Mouse (Mus musculus) hindbrain, embryonic 16.5 days (tissue): ENCODE measurements around the gene Plekho1. TPM values are rescaled to one million over a fixed set of nuclear protein-coding genes. Genes with fewer than 3 reads are reported as not detected.

ENCODE experiments used
- ATAC-seq: fragments of 200-750 bp; cut with Nextera tagmentation; 2 replicates; pipeline ENCODE4 v1.8.0; 2017; ENCODE audit warnings: moderate TSS enrichment, moderate library complexity
- H3K27ac ChIP-seq: fragments of 300-500 bp; sonication (generic); 2 replicates; pipeline ENCODE4 v1.5.1; 2014; ENCODE audit warnings: low read depth, mild to moderate bottlenecking, control low read depth, low read length, moderate library complexity
- H3K27me3 ChIP-seq: fragments of 300-500 bp; sonication (generic); replicated peaks from 2 replicates; pipeline ENCODE4 v1.6.1; 2014; ENCODE audit warnings: low read length; ENCODE audit not compliant: control insufficient read depth, insufficient read depth
- H3K36me3 ChIP-seq: fragments of 300-500 bp; sonication (generic); 2 replicates; pipeline ENCODE4 v1.6.1; 2014; ENCODE audit warnings: mild to moderate bottlenecking, low read length, moderate library complexity, mixed read lengths; ENCODE audit not compliant: control insufficient read depth, insufficient read depth
- H3K4me1 ChIP-seq: fragments of 300-500 bp; sonication (generic); 2 replicates; pipeline ENCODE4 v1.6.1; 2014; ENCODE audit warnings: low read depth, low read length; ENCODE audit not compliant: control insufficient read depth, insufficient read depth
- H3K4me2 ChIP-seq: fragments of 300-500 bp; sonication (generic); 2 replicates; pipeline ENCODE4 v1.6.1; 2014; ENCODE audit warnings: mild to moderate bottlenecking, low read length, control low read depth, moderate library complexity
- H3K4me3 ChIP-seq: fragments of 300-500 bp; sonication (generic); 2 replicates; pipeline ENCODE4 v1.5.1; 2014; ENCODE audit warnings: mild to moderate bottlenecking, low read length, control low read depth, moderate library complexity
- H3K9ac ChIP-seq: fragments of 300-500 bp; sonication (generic); 2 replicates; pipeline ENCODE4 v1.6.1; 2014; ENCODE audit warnings: low read depth, mild to moderate bottlenecking, control low read depth, low read length, moderate library complexity
- H3K9me3 ChIP-seq: fragments of 300-500 bp; sonication (generic); 2 replicates; pipeline ENCODE4 v1.6.1; 2014; ENCODE audit warnings: mild to moderate bottlenecking, low read length, moderate library complexity; ENCODE audit not compliant: control insufficient read depth
- WGBS: fragments of 180-500 bp; shearing (Covaris S2); extraction: QIAGEN DNeasy Blood & Tissue Kit; methylation state at CpG from one replicate; pipeline ENCODE4 v1.1.7; 2014; 5-methylcytosine and 5-hydroxymethylcytosine counted together
- polyA plus RNA-seq: library from polyadenylated mRNA; unstranded; fragments of >200 nt; fragmentation: Nextera tagmentation; extraction: Ambion mirVana; gene quantifications from 2 replicates; pipeline ENCODE4 v1.2.1, GENCODE M21; 2015

Gene Plekho1
- polyA plus RNA-seq, 1 experiment from 2014 or later: 27.7 TPM

GRCm38 (mm10) chr3:96017461-96017860, 21.7 kb upstream of the Plekho1 start:
- no peak overlapping the region for H3K27ac ChIP-seq

GRCm38 (mm10) chr3:96016257-96016889, 20.6 kb upstream of the Plekho1 start:
- ATAC-seq: no peak
- no peak overlapping the region for H3K4me3 ChIP-seq
- H3K9ac ChIP-seq: no peak overlapping the region
- H3K4me1 ChIP-seq: no peaks in the 10 kb centered on the region
- H3K4me2 ChIP-seq: no peak overlapping the region
- H3K9me3 ChIP-seq: no peaks in the 10 kb centered on the region
- 94% methylated on average over 2 of the region's 2 CpGs for WGBS
- no peaks in the 10 kb centered on the region for H3K27me3 ChIP-seq
- no peaks in the 10 kb centered on the region for H3K36me3 ChIP-seq
- no peak overlapping the region for H3K27ac ChIP-seq

More at GRCm38 (mm10) chr3:96017461-96017860, 21.7 kb upstream of the Plekho1 start:
- Histone ChIP-seq H3K27me3 (no peaks in the 10 kb centered on the region), H3K4me2 (no peak overlapping the region), H3K36me3 (no peaks in the 10 kb centered on the region), H3K9ac (no peak overlapping the region), H3K9me3 (no peaks in the 10 kb centered on the region), H3K4me3 (no peak overlapping the region), H3K4me1 (no peaks in the 10 kb centered on the region)
- no peak for ATAC-seq
- 76% methylated on average over 5 of the region's 5 CpGs for WGBS

DNA sequence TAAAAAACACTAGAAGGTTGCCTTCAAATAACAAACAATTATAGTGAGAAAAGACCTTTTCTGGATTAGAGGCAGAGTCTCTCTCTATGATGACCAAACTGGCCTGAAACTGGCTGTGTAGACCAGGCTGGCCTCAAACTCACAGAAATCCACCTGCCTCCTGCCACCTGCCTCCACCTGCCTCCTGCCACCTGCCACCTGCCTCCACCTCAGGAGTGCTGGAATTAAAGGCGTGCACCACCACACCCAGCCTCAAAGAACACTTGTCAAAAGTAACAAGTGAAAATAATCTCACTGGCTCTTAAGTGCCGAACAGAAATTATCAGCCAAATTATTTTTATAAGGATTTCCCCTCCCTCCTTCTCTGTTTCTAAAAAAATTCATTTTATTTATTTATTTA, 19.9 kb upstream of the Plekho1 start:
- Histone ChIP-seq H3K4me2 (no peak overlapping the region), H3K4me1 (no peaks in the 10 kb centered on the region), H3K4me3 (no peak overlapping the region), H3K9ac (no peak overlapping the region), H3K9me3 (no peaks in the 10 kb centered on the region), H3K27ac (no peak overlapping the region), H3K36me3 (no peaks in the 10 kb centered on the region), H3K27me3 (no peaks in the 10 kb centered on the region)
- WGBS: 94% methylated on average over 2 of the region's 2 CpGs
- ATAC-seq: no peak

- no peaks in the 10 kb centered on the region for H3K27me3 ChIP-seq
- no peak for ATAC-seq
- H3K27ac ChIP-seq: no peak overlapping the region
- no peak overlapping the region for H3K9ac ChIP-seq
- WGBS: 45% methylated on average over 5 of the region's 5 CpGs
- no peak overlapping the region for H3K4me2 ChIP-seq
- H3K9me3 ChIP-seq: no peaks in the 10 kb centered on the region
- H3K4me3 ChIP-seq: no peak overlapping the region
- H3K36me3 ChIP-seq: no peaks in the 10 kb centered on the region
- no peaks in the 10 kb centered on the region for H3K4me1 ChIP-seq
Measured at GRCm38 (mm10) chr3:96012805-96013204, 17.0 kb upstream of the Plekho1 start.

GRCm38 (mm10) chr3:96008463-96008862, 12.7 kb upstream of the Plekho1 start:
- H3K4me3 ChIP-seq: no peak overlapping the region
- no peak for ATAC-seq
- no peaks in the 10 kb centered on the region for H3K36me3 ChIP-seq
- no peaks in the 10 kb centered on the region for H3K27me3 ChIP-seq
- no peaks in the 10 kb centered on the region for H3K4me1 ChIP-seq
- H3K4me2 ChIP-seq: no peak overlapping the region
- WGBS: 71% methylated on average over 6 of the region's 6 CpGs
- H3K27ac ChIP-seq: no peak overlapping the region
- H3K9ac ChIP-seq: no peak overlapping the region
- H3K9me3 ChIP-seq: no peaks in the 10 kb centered on the region

DNA sequence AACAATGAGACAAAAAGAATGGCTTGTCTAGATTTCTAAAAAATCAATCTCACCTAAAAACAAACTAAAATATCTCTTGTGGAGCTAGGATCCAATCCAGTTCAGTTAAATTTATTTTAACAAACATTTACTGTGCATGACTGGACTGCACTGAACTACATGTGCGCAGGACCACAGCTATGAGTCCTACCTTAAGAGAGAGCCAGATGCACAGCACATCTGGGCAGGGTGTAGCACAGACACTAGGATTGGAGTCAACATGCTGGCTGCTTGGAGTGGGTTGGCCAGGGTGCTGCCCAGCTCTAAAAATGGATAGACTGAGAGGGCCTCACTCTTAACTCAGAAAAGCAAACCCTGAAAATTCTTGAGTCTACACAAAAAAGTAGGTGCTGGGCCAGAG, 5.8 kb upstream of the Plekho1 start:
- Histone ChIP-seq H3K4me3 (no peak overlapping the region), H3K4me1 (peaks cover 12% of the 10 kb centered on the region), H3K27ac (no peak overlapping the region), H3K36me3 (no peaks in the 10 kb centered on the region), H3K9ac (no peak overlapping the region), H3K4me2 (no peak overlapping the region), H3K27me3 (no peaks in the 10 kb centered on the region), H3K9me3 (no peaks in the 10 kb centered on the region)
- WGBS: 100% methylated on average over 1 of the region's 1 CpGs
- ATAC-seq: no peak

GRCm38 (mm10) chr3:96000921-96001501, 5.2 kb upstream of the Plekho1 start:
- Histone ChIP-seq H3K36me3 (no peaks in the 10 kb centered on the region), H3K9me3 (no peaks in the 10 kb centered on the region), H3K9ac (no peak overlapping the region), H3K27me3 (no peaks in the 10 kb centered on the region), H3K4me2 (no peak overlapping the region), H3K27ac (no peak overlapping the region), H3K4me1 (peaks cover 14% of the 10 kb centered on the region), H3K4me3 (no peak overlapping the region)
- WGBS: 63% methylated on average over 9 of the region's 9 CpGs
- no peak for ATAC-seq

GRCm38 (mm10) chr3:96000080-96000632, 4.4 kb upstream of the Plekho1 start:
- Histone ChIP-seq H3K9me3 (no peaks in the 10 kb centered on the region), H3K4me2 (no peak overlapping the region), H3K36me3 (no peaks in the 10 kb centered on the region), H3K4me3 (no peak overlapping the region), H3K27me3 (no peaks in the 10 kb centered on the region), H3K9ac (no peak overlapping the region), H3K4me1 (peaks cover 14% of the 10 kb centered on the region), H3K27ac (no peak overlapping the region)
- 75% methylated on average over 14 of the region's 14 CpGs for WGBS
- no peak for ATAC-seq

- Histone ChIP-seq H3K4me3 (no peak overlapping the region), H3K4me2 (no peak overlapping the region), H3K27me3 (no peaks in the 10 kb centered on the region), H3K9ac (no peak overlapping the region), H3K9me3 (no peaks in the 10 kb centered on the region), H3K36me3 (no peaks in the 10 kb centered on the region), H3K27ac (no peak overlapping the region), H3K4me1 (peaks cover 14% of the 10 kb centered on the region)
- WGBS: 86% methylated on average over 12 of the region's 12 CpGs
- ATAC-seq: no peak
Measured at GRCm38 (mm10) chr3:95999308-96000079, 3.7 kb upstream of the Plekho1 start.
